Mouse (Mus musculus): ENCODE results near the gene Emsy. TPM values are rescaled to one million over a fixed set of nuclear protein-coding genes. Genes with fewer than 3 reads are reported as not detected.

The Emsy gene
- total and polyA plus RNA-seq, 2 experiments from 2014 or later: 25.8 to 43.0 TPM

- H3K4me1 ChIP-seq (ENCODE audit: insufficient read depth, low read length): no peaks in the 10 kb centered on the region
- 90% methylated on average over 6 of the region's 6 CpGs for WGBS
Observed at GRCm38 (mm10) chr7:98556767-98557394, 99.7 kb downstream of the Emsy start.

GRCm38 (mm10) chr7:98551041-98551440 is 105.5 kb downstream of the Emsy start:
- H3K27me3 ChIP-seq (ENCODE audit: insufficient read depth, low read length): no peaks in the 10 kb centered on the region
- H3K9ac ChIP-seq (replicated peaks; ENCODE audit: low read length, poor library complexity, severe bottlenecking): no peak overlapping the region
- H3K4me3 ChIP-seq (ENCODE audit: low read depth, low read length): no peak overlapping the region
- no peak overlapping the region for H3K27ac ChIP-seq (ENCODE audit: low read depth, low read length)
- H3K4me2 ChIP-seq (ENCODE audit: low read depth, low read length, poor library complexity, severe bottlenecking): no peak overlapping the region
- ATAC-seq (ENCODE audit: low FRiP score): no peak
- H3K4me1 ChIP-seq (ENCODE audit: insufficient read depth, low read length): no peaks in the 10 kb centered on the region
- H3K9me3 ChIP-seq (ENCODE audit: low read length): no peaks in the 10 kb centered on the region
- DNase-seq (ENCODE audit: low spot score): no peak
- no peak for TF ChIP-seq CTCF (IDR thresholded peaks at IDR 0.05)
- H3K36me3 ChIP-seq (ENCODE audit: insufficient read depth, low read length): no peaks in the 10 kb centered on the region
- 72% methylated on average over 3 of the region's 3 CpGs for WGBS

More at GRCm38 (mm10) chr7:98556767-98557394, 99.7 kb downstream of the Emsy start:
- no peak overlapping the region for H3K9ac ChIP-seq (replicated peaks; ENCODE audit: low read length, poor library complexity, severe bottlenecking)
- H3K27me3 ChIP-seq (ENCODE audit: insufficient read depth, low read length): no peaks in the 10 kb centered on the region
- TF ChIP-seq CTCF (IDR thresholded peaks at IDR 0.05): no peak
- no peak for DNase-seq (ENCODE audit: low spot score)
- H3K4me2 ChIP-seq (ENCODE audit: low read depth, low read length, poor library complexity, severe bottlenecking): no peak overlapping the region
- no peaks in the 10 kb centered on the region for H3K36me3 ChIP-seq (ENCODE audit: insufficient read depth, low read length)
- H3K4me3 ChIP-seq (ENCODE audit: low read depth, low read length): no peak overlapping the region
- ATAC-seq (ENCODE audit: low FRiP score): no peak
- H3K9me3 ChIP-seq (ENCODE audit: low read length): no peaks in the 10 kb centered on the region
- H3K27ac ChIP-seq (ENCODE audit: low read depth, low read length): no peak overlapping the region

GRCm38 (mm10) chr7:98550596-98550995 is 106.0 kb downstream of the Emsy start:
- no peaks in the 10 kb centered on the region for H3K9me3 ChIP-seq (ENCODE audit: low read length)
- no peak overlapping the region for H3K9ac ChIP-seq (replicated peaks; ENCODE audit: low read length, poor library complexity, severe bottlenecking)
- DNase-seq (ENCODE audit: low spot score) (no peak), ATAC-seq (ENCODE audit: low FRiP score) (no peak)
- TF ChIP-seq CTCF (IDR thresholded peaks at IDR 0.05): no peak
- no peak overlapping the region for H3K27ac ChIP-seq (ENCODE audit: low read depth, low read length)
- no peaks in the 10 kb centered on the region for H3K27me3 ChIP-seq (ENCODE audit: insufficient read depth, low read length)
- H3K36me3 ChIP-seq (ENCODE audit: insufficient read depth, low read length): no peaks in the 10 kb centered on the region
- no peak overlapping the region for H3K4me3 ChIP-seq (ENCODE audit: low read depth, low read length)
- 47% methylated on average over 2 of the region's 2 CpGs for WGBS
- H3K4me2 ChIP-seq (ENCODE audit: low read depth, low read length, poor library complexity, severe bottlenecking): no peak overlapping the region
- H3K4me1 ChIP-seq (ENCODE audit: insufficient read depth, low read length): no peaks in the 10 kb centered on the region

GRCm38 (mm10) chr7:98548839-98549238 is 107.7 kb downstream of the Emsy start:
- no peaks in the 10 kb centered on the region for H3K36me3 ChIP-seq (ENCODE audit: insufficient read depth, low read length)
- DNase-seq (ENCODE audit: low spot score): no peak

GRCm38 (mm10) chr7:98544556-98544955 is 112.0 kb downstream of the Emsy start:
- Histone ChIP-seq H3K27me3 (ENCODE audit: insufficient read depth, low read length) (no peaks in the 10 kb centered on the region), H3K9ac (replicated peaks; ENCODE audit: low read length, poor library complexity, severe bottlenecking) (no peak overlapping the region), H3K9me3 (ENCODE audit: low read length) (no peaks in the 10 kb centered on the region), H3K27ac (ENCODE audit: low read depth, low read length) (no peak overlapping the region), H3K4me1 (ENCODE audit: insufficient read depth, low read length) (no peaks in the 10 kb centered on the region), H3K36me3 (ENCODE audit: insufficient read depth, low read length) (no peaks in the 10 kb centered on the region), H3K4me2 (ENCODE audit: low read depth, low read length, poor library complexity, severe bottlenecking) (no peak overlapping the region), H3K4me3 (ENCODE audit: low read depth, low read length) (no peak overlapping the region)
- 86% methylated on average over 3 of the region's 3 CpGs for WGBS
- DNase-seq (ENCODE audit: low spot score): no peak
- ATAC-seq (ENCODE audit: low FRiP score): no peak
- no peak for TF ChIP-seq CTCF (IDR thresholded peaks at IDR 0.05)

More at GRCm38 (mm10) chr7:98548839-98549238, 107.7 kb downstream of the Emsy start:
- no peak for ATAC-seq (ENCODE audit: low FRiP score)
- H3K9ac ChIP-seq (replicated peaks; ENCODE audit: low read length, poor library complexity, severe bottlenecking): no peak overlapping the region
- TF ChIP-seq CTCF (IDR thresholded peaks at IDR 0.05): no peak
- no peaks in the 10 kb centered on the region for H3K9me3 ChIP-seq (ENCODE audit: low read length)
- 39% methylated on average over 3 of the region's 3 CpGs for WGBS
- no peak overlapping the region for H3K27ac ChIP-seq (ENCODE audit: low read depth, low read length)
- H3K4me2 ChIP-seq (ENCODE audit: low read depth, low read length, poor library complexity, severe bottlenecking): no peak overlapping the region
- H3K4me1 ChIP-seq (ENCODE audit: insufficient read depth, low read length): no peaks in the 10 kb centered on the region
- H3K27me3 ChIP-seq (ENCODE audit: insufficient read depth, low read length): no peaks in the 10 kb centered on the region
- no peak overlapping the region for H3K4me3 ChIP-seq (ENCODE audit: low read depth, low read length)

GRCm38 (mm10) chr7:98543853-98544370 is 112.7 kb downstream of the Emsy start:
- TF ChIP-seq CTCF (IDR thresholded peaks at IDR 0.05): no peak
- WGBS: 50% methylated on average over 11 of the region's 11 CpGs
- Histone ChIP-seq H3K9me3 (ENCODE audit: low read length) (no peaks in the 10 kb centered on the region), H3K9ac (replicated peaks; ENCODE audit: low read length, poor library complexity, severe bottlenecking) (no peak overlapping the region), H3K4me2 (ENCODE audit: low read depth, low read length, poor library complexity, severe bottlenecking) (no peak overlapping the region), H3K27me3 (ENCODE audit: insufficient read depth, low read length) (no peaks in the 10 kb centered on the region), H3K4me3 (ENCODE audit: low read depth, low read length) (no peak overlapping the region), H3K27ac (ENCODE audit: low read depth, low read length) (no peak overlapping the region), H3K36me3 (ENCODE audit: insufficient read depth, low read length) (no peaks in the 10 kb centered on the region), H3K4me1 (ENCODE audit: insufficient read depth, low read length) (no peaks in the 10 kb centered on the region)
- ATAC-seq (ENCODE audit: low FRiP score) (no peak), DNase-seq (ENCODE audit: low spot score) (no peak)
